Mouse (Mus musculus): ENCODE data around the gene Ptp4a2. TPM values are rescaled to one million over a fixed set of nuclear protein-coding genes. Genes with fewer than 3 reads are reported as not detected.
"Not testable (repeated sequence)": the region's sequence is repeated elsewhere in the genome, so short reads cannot be mapped to it uniquely, and the experiment has no call there.

The Ptp4a2 gene
- polyA plus RNA-seq, 1 experiment from 2014 or later, result 288 TPM

DNA sequence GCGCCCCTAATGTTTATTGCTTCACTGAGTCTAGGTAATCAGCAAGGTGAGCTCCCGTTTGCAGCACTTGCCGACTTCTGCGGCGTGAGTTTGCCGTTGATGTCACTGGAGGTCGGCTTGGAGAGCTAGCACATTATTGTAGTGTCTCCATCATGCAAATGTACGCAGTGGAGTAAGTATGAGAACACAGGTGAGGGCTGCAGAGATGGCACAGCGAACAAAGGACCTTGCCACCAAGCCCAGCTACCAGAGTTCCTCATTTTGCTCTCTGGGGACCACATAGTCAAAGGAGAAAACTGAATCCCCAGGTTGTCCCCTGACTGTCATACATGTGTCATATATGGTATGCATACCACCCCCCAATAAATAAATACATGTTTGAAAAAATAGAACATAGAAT is 49.4 kb downstream of the Ptp4a2 start:
- WGBS, result 93% methylated on average over 9 of the region's 9 CpGs

DNA sequence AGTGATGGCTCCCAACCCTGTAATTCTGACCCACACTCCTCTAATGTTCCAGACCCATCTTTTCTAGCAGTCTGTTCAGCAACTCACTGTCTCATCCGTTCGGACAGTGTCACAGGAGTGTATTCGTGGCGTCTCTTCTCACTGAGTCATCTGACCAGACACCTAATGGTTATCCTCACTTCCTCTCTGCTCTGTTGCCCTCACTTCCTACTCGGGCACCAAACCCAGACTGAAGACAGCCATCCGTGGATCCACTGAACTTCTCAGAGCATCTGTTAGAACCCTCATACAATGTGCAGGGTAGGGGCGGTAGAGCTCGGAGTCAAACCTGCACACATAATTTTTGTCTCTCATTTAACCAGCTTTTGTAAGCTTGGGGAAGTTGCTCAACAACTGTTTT is 50.4 kb downstream of the Ptp4a2 start:
- ATAC-seq (ENCODE audit: low read depth), result no peak
- Histone ChIP-seq H3K4me2 (no peak overlapping the region), H3K9ac (no peak overlapping the region), H3K4me1 (replicated peaks) (0 out of 2 replicates have a peak, but pooled peaks cover 1% of the 10 kb centered on the region), H3K27me3 (no peaks in the 10 kb centered on the region), H3K27ac (replicated peaks) (no peak overlapping the region), H3K36me3 (no peaks in the 10 kb centered on the region), H3K4me3 (no peak overlapping the region), H3K9me3 (no peaks in the 10 kb centered on the region)
- WGBS, result 87% methylated on average over 8 of the region's 8 CpGs

More for the DNA sequence above, 49.4 kb downstream of the Ptp4a2 start:
- H3K4me2 ChIP-seq, result no peak overlapping the region
- H3K4me3 ChIP-seq, result no peak overlapping the region
- ATAC-seq (ENCODE audit: low read depth), result no peak
- H3K4me1 ChIP-seq (replicated peaks), result peaks cover 9% of the 10 kb centered on the region; the same call in 1 of the 2 replicates
- H3K9me3 ChIP-seq, result no peaks in the 10 kb centered on the region
- H3K36me3 ChIP-seq, result no peaks in the 10 kb centered on the region
- no peaks in the 10 kb centered on the region for H3K27me3 ChIP-seq
- no peak overlapping the region for H3K27ac ChIP-seq (replicated peaks)
- no peak overlapping the region for H3K9ac ChIP-seq

GRCm38 (mm10) chr4:129862357-129862756 is 51.3 kb downstream of the Ptp4a2 start:
- H3K4me2 ChIP-seq, result no peak overlapping the region
- no peak overlapping the region for H3K4me3 ChIP-seq
- H3K27me3 ChIP-seq, result no peaks in the 10 kb centered on the region
- no peaks in the 10 kb centered on the region for H3K9me3 ChIP-seq
- H3K27ac ChIP-seq (replicated peaks), result no peak overlapping the region
- ATAC-seq (ENCODE audit: low read depth), result no peak
- H3K36me3 ChIP-seq, result no peaks in the 10 kb centered on the region
- no peak overlapping the region for H3K9ac ChIP-seq
- 85% methylated on average over 3 of the region's 3 CpGs for WGBS
- no peaks in the 10 kb centered on the region for H3K4me1 ChIP-seq (replicated peaks)

- H3K9me3 ChIP-seq; H3K4me2 ChIP-seq; H3K4me1 ChIP-seq (replicated peaks); H3K27me3 ChIP-seq; H3K9ac ChIP-seq; H3K36me3 ChIP-seq; H3K4me3 ChIP-seq; H3K27ac ChIP-seq (replicated peaks); ATAC-seq (ENCODE audit: low read depth): not testable (repeated sequence)
- 96% methylated on average over 5 of the region's 5 CpGs for WGBS
Observed at GRCm38 (mm10) chr4:129866171-129866570, 55.2 kb downstream of the Ptp4a2 start.

DNA sequence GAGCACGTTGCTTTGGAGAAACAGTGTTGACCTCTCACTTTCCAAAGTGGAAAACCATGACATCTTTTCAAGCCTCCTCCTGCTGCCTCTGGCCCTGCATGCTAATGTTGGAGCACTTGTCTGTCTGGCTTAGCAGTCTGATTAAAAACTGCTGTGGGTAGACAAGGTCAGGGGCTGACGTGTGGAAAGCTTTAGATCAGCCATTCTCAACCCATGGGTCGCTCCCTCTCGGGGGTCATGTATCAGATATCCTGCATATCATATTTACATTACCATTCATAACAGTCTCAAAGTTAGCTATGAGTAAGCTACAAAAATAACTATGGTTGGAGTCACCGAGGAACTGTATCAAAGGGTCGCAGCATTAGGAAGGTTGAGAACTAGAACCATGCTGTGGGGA is 57.2 kb downstream of the Ptp4a2 start:
- no peaks in the 10 kb centered on the region for H3K4me1 ChIP-seq (replicated peaks)
- H3K36me3 ChIP-seq, result no peaks in the 10 kb centered on the region
- H3K27ac ChIP-seq (replicated peaks), result no peak overlapping the region
- no peak overlapping the region for H3K9ac ChIP-seq
- no peak for ATAC-seq (ENCODE audit: low read depth)
- no peaks in the 10 kb centered on the region for H3K9me3 ChIP-seq
- H3K27me3 ChIP-seq, result no peaks in the 10 kb centered on the region
- H3K4me3 ChIP-seq, result no peak overlapping the region
- WGBS, result 77% methylated on average over 6 of the region's 6 CpGs
- H3K4me2 ChIP-seq, result no peak overlapping the region

- Histone ChIP-seq H3K4me1 (replicated peaks) (no peaks in the 10 kb centered on the region), H3K4me2 (no peak overlapping the region), H3K36me3 (no peaks in the 10 kb centered on the region), H3K27me3 (no peaks in the 10 kb centered on the region), H3K27ac (replicated peaks) (no peak overlapping the region), H3K9ac (no peak overlapping the region), H3K9me3 (no peaks in the 10 kb centered on the region), H3K4me3 (no peak overlapping the region)
- no peak for ATAC-seq (ENCODE audit: low read depth)
- WGBS, result 84% methylated on average over 6 of the region's 6 CpGs
Observed at GRCm38 (mm10) chr4:129870483-129870882, 59.5 kb downstream of the Ptp4a2 start.

DNA sequence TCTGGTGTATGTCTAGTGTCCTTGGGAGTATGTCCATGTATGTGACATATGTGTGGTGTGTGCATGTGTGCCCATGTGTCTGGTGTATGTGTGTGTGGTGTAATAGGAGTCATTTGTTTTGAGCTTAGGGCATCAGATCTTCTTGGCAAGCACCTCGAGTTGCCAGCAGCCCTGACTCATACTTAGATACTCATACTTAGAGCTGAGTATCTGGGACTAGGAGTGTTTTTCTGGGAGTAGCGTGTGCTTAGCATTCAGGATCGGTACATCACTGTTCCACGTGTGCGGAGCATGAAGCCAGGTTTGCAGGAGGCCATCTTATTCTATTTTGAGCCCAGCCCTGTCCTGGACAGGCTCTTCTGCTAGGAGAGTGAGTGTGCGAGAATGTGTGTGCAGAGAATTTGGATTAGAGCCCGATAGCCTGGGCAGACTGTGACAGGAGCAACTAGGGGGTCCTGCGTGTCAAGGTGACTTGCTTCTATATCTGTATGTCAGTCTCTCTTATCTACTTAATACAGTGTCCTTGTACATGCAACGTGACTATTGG is 61.4 kb downstream of the Ptp4a2 start:
- no peak for ATAC-seq (ENCODE audit: low read depth)
- 90% methylated on average over 9 of the region's 9 CpGs for WGBS
- no peak overlapping the region for H3K9ac ChIP-seq
- no peak overlapping the region for H3K4me2 ChIP-seq
- no peak overlapping the region for H3K4me3 ChIP-seq
- H3K27ac ChIP-seq (replicated peaks), result no peak overlapping the region
- peaks cover 12% of the 10 kb centered on the region for H3K4me1 ChIP-seq (replicated peaks)
- no peaks in the 10 kb centered on the region for H3K27me3 ChIP-seq
- H3K36me3 ChIP-seq, result no peaks in the 10 kb centered on the region
- no peaks in the 10 kb centered on the region for H3K9me3 ChIP-seq

DNA sequence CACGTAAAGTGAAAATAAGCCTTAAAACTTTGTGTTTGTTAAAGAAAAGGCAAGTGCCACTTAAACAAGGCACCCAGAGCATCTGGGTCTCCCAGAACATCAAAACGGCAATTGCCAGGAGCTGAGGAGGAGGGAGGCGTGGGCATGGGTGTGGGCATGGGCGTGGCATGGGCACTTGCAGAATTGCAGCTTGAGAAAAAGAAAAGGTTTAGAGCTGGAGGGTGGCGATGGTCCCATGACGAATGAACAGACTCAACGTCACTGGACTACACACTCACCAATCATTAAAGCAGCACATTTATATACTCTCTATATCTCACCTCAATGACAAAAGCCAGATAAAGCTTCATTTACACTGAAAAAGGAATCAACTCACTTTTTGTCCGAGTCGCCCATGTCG is 63.8 kb downstream of the Ptp4a2 start:
- ATAC-seq (ENCODE audit: low read depth), result no peak
- H3K9me3 ChIP-seq, result no peaks in the 10 kb centered on the region
- WGBS, result 82% methylated on average over 10 of the region's 10 CpGs
- no peak overlapping the region for H3K4me3 ChIP-seq
- no peak overlapping the region for H3K4me2 ChIP-seq
- no peak overlapping the region for H3K9ac ChIP-seq
- no peaks in the 10 kb centered on the region for H3K27me3 ChIP-seq
- H3K4me1 ChIP-seq (replicated peaks), result peaks cover 20% of the 10 kb centered on the region
- H3K27ac ChIP-seq (replicated peaks), result no peak overlapping the region
- no peaks in the 10 kb centered on the region for H3K36me3 ChIP-seq

GRCm38 (mm10) chr4:129875406-129875805 is 64.4 kb downstream of the Ptp4a2 start:
- H3K9ac ChIP-seq, result no peak overlapping the region
- no peaks in the 10 kb centered on the region for H3K27me3 ChIP-seq
- H3K9me3 ChIP-seq, result no peaks in the 10 kb centered on the region
- 74% methylated on average over 11 of the region's 11 CpGs for WGBS
- H3K4me1 ChIP-seq (replicated peaks), result peaks cover 20% of the 10 kb centered on the region
- no peak overlapping the region for H3K4me3 ChIP-seq
- no peak overlapping the region for H3K4me2 ChIP-seq
- no peaks in the 10 kb centered on the region for H3K36me3 ChIP-seq
- H3K27ac ChIP-seq (replicated peaks), result no peak overlapping the region
- ATAC-seq (ENCODE audit: low read depth), result no peak

- Histone ChIP-seq H3K9me3 (no peaks in the 10 kb centered on the region), H3K4me3 (peak overlapping the region; percentile 36), H3K4me1 (replicated peaks) (peaks cover 23% of the 10 kb centered on the region), H3K27ac (replicated peaks) (peak overlapping the region; percentile 83), H3K4me2 (peak overlapping the region; percentile 58), H3K9ac (peak overlapping the region; percentile 64), H3K27me3 (no peaks in the 10 kb centered on the region), H3K36me3 (no peaks in the 10 kb centered on the region)
- peak; percentile 89 for ATAC-seq (ENCODE audit: low read depth)
- 16% methylated on average over 21 of the region's 21 CpGs for WGBS
Observed at GRCm38 (mm10) chr4:129876831-129877764, 66.1 kb downstream of the Ptp4a2 start.

GRCm38 (mm10) chr4:129877967-129878655 is 67.1 kb downstream of the Ptp4a2 start:
- Histone ChIP-seq H3K4me2 (peak overlapping the region; percentile 58), H3K4me1 (replicated peaks) (peaks cover 28% of the 10 kb centered on the region), H3K9me3 (no peaks in the 10 kb centered on the region), H3K4me3 (peak overlapping the region; percentile 36), H3K9ac (peak overlapping the region; percentile 64; the same call in 1 of the 2 replicates), H3K27me3 (no peaks in the 10 kb centered on the region), H3K27ac (replicated peaks) (peak overlapping the region; percentile 83), H3K36me3 (no peaks in the 10 kb centered on the region)
- 0 out of 2 replicates have a peak, but pooled peaks have one; percentile 20 for ATAC-seq (ENCODE audit: low read depth)
- 71% methylated on average over 11 of the region's 11 CpGs for WGBS

- WGBS, result 69% methylated on average over 8 of the region's 8 CpGs
- H3K36me3 ChIP-seq, result no peaks in the 10 kb centered on the region
- H3K4me1 ChIP-seq (replicated peaks), result peaks cover 28% of the 10 kb centered on the region
- no peak overlapping the region for H3K4me3 ChIP-seq
- H3K27me3 ChIP-seq, result no peaks in the 10 kb centered on the region
- no peak overlapping the region for H3K27ac ChIP-seq (replicated peaks)
- no peaks in the 10 kb centered on the region for H3K9me3 ChIP-seq
- H3K9ac ChIP-seq, result no peak overlapping the region
- no peak overlapping the region for H3K4me2 ChIP-seq
- no peak for ATAC-seq (ENCODE audit: low read depth)
Observed at GRCm38 (mm10) chr4:129878656-129879145, 67.7 kb downstream of the Ptp4a2 start.
